Mouse (Mus musculus): ENCODE data around the gene Tmem209.

DNA sequence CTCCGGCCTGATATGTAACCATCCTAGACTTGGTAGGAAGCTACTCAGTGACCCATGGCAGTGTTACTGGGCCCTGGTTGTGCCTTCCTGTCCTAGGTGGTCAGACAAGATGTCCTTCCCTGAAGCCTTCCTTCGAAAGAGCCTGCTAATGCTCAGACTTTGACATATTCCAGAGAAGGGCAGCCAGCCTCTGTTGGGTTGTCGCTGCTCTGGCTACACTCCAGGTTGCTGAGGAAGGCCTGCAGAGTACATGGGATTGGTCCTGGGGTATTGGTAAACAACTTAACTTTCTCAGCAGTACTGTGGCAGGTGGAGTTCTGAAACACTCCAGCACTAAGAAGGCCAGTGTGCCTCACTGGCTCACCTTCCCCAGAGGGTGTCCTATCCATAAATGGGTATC lies 30.2 kb downstream of the Tmem209 start:
- TF ChIP-seq POLR2A (IDR thresholded peaks at IDR 0.05; ENCODE audit: extremely low read depth, insufficient read depth, low read length) (no peak), CTCF (IDR thresholded peaks at IDR 0.05; ENCODE audit: extremely low read depth, insufficient read depth, low read length) (no peak)

Data from cortical plate, adult 2 months (tissue).